Mouse (Mus musculus) cerebellum, adult 11-12 months (tissue): Measurements from ENCODE around the gene Vezf1.
A peak's percentile ranks its signal among the peaks of the same experiment; 100 is the strongest.
"Not testable (repeated sequence)": the region's sequence is repeated elsewhere in the genome, so short reads cannot be mapped to it uniquely, and the experiment has no call there.

ENCODE experiments used
- DNase-seq: peaks from one replicate; pipeline ENCODE4 v3.0.0; 2022

Gene Vezf1

GRCm38 (mm10) chr11:88067586-88068410, at the start of gene Vezf1:
TSS of gene Vezf1 (plus strand) at chr11:88068279.
- DNase-seq = peak; percentile 78

GRCm38 (mm10) chr11:88023933-88024332, 44.1 kb upstream of the Vezf1 start:
- DNase-seq = no peak

GRCm38 (mm10) chr11:88027391-88028035, 40.6 kb upstream of the Vezf1 start:
- no peak for DNase-seq

GRCm38 (mm10) chr11:88028193-88028684, 39.8 kb upstream of the Vezf1 start:
- no peak for DNase-seq

DNA sequence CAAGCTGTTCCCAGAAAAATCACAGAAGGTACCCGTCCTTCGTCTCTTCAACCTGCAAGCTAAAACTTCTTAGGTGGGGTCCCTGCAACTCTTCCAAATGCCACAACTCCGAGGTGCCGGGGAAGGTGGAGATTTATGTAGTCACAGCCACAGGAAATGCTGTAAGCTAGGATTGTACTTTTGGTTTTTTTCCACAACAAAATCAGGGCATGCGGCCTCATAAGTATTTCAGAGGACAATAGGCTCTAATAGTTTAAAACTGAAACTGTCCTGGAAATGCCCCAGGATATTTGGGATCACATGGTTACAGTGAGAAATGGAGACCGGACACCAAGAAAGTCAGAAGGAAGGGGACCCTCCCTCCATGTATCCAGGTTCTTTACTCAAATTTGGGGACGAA, 37.9 kb upstream of the Vezf1 start:
- no peak for DNase-seq

DNA sequence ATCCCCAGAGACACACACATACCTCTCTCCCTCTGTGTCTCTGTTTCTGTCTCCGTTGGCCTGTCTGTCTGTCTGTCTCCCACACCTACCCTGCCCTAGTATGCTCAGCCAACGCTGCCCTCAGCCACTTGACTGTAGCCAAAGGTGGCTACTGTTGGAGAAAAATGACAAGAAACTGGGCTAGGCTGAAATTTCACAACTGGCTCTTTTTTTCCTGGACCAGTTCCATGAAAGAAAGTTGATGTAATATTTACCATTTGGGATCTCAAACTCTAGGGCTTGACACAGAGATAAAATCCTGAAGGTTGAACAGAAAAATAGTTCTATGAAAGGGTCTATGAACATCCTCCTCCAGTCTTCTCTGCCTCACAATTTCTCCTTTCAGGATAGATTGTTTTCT, 37.2 kb upstream of the Vezf1 start:
- DNase-seq = no peak

GRCm38 (mm10) chr11:88031753-88032152, 36.3 kb upstream of the Vezf1 start:
- DNase-seq = no peak

DNA sequence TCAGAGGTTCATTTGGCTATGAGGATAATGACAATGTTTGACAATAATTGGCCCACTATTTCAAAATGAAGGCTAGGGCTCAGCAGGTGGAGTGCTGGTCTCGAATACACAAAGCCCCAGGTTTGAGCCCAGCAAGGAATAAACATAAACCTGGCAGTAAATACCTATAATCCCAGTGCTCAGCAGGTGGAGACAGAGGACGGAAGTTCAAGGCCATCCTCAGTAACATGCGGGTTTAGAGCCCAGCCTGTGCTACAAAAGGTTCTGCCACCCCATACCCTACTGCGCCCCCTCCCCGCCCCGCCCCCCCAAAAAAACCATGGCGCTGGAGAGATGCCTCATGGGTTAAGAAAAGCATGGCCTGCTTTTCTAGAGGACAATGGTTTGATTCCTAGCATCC, 32.1 kb upstream of the Vezf1 start:
- DNase-seq = no peak

GRCm38 (mm10) chr11:88036761-88037251, 31.3 kb upstream of the Vezf1 start:
- no peak for DNase-seq

GRCm38 (mm10) chr11:88037386-88037785, 30.7 kb upstream of the Vezf1 start:
- no peak for DNase-seq

DNA sequence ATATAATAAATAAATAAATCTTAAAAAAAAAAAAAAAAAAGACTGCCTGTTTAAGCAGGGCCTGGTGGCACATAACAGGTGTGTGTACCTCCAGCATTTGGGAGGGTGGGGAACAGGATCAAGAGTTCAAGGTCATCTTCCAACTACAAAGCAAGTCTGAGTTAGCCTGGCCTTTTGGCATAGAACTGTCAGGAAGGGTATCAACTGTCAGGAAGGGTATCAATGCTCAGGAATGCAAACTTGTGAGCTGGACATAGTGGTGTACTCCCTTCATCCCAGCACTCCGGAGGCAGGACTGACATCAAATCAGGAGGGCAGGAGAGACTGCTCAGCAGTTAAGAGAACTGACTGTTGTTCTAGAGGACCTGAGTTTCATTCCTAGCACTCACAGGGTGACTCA, 29.0 kb upstream of the Vezf1 start:
- DNase-seq = no peak

- no peak for DNase-seq
Measured at GRCm38 (mm10) chr11:88044314-88044713, 23.8 kb upstream of the Vezf1 start.

- DNase-seq = not testable (repeated sequence)
Measured at GRCm38 (mm10) chr11:88045159-88045558, 22.9 kb upstream of the Vezf1 start.

GRCm38 (mm10) chr11:88045878-88046277, 22.2 kb upstream of the Vezf1 start:
- no peak for DNase-seq

- DNase-seq = peak; percentile 54
Measured at GRCm38 (mm10) chr11:88046323-88046937, 21.6 kb upstream of the Vezf1 start.

- peak; percentile 98 for DNase-seq
Measured at GRCm38 (mm10) chr11:88046944-88047794, 20.9 kb upstream of the Vezf1 start, which contains the start of gene Srsf1. TSS of gene Srsf1 (plus strand) at chr11:88047373.

- peak; percentile 75 for DNase-seq
Measured at GRCm38 (mm10) chr11:88047871-88048531, 20.1 kb upstream of the Vezf1 start.

DNA sequence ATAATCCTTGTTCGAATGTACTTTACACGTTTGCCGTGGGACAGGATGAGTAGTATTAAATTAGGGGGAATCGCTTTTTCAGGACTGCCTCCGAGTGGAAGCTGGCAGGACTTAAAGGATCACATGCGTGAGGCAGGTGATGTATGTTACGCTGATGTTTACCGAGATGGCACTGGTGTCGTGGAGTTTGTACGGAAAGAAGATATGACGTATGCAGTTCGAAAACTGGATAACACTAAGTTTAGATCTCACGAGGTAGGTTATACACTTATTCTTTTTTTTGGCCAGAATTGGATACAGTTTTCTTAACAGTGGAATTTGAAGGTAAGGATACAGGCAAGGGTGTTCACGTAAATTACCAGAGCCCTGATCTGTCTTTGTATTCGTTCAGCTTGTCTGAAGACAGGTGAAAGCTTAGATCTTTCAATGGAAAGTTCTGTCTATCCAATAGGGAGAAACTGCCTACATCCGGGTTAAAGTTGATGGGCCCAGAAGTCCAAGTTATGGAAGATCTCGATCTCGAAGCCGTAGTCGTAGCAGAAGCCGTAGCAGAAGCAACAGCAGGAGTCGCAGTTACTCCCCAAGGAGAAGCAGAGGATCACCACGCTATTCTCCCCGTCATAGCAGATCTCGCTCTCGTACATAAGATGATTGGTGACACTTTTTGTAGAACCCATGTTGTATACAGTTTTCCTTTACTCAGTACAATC, 19.0 kb upstream of the Vezf1 start:
- DNase-seq = no peak

DNA sequence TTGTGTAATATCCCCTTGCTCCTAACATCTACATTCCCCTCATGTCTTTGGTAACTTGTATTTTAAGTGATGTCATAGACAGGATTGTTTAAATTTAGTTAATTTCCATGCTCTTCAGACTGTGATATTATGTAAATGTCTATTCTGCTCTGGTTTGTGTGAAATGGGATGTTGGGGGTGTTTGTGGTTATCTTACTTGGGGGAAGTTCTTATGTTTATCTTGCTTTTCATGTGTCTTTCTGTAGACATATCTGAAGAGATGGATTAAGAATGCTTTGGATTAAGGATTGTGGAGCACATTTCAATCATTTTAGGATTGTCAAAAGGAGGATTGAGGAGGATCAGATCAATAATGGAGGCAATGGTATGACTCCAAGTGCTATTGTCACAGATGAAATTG, 18.3 kb upstream of the Vezf1 start:
- DNase-seq = no peak

- DNase-seq = no peak
Measured at GRCm38 (mm10) chr11:88052638-88053037, 15.4 kb upstream of the Vezf1 start.

GRCm38 (mm10) chr11:88053821-88054220, 14.3 kb upstream of the Vezf1 start:
- no peak for DNase-seq
